Mouse (Mus musculus): ENCODE measurements at regions not wholly inside any gene's neighbourhood (a gene's known extent, or its start where the extent isn't known, plus 50 kb on each side); places are given as distances from the start of the nearest gene placed in this dataset.

- no peak for DNase-seq
Measured at GRCm38 (mm10) chr10:53852091-53852490, 101.2 kb upstream of the Fam184a start.

- no peak for DNase-seq
Measured at GRCm38 (mm10) chr10:53850568-53850967, 99.6 kb upstream of the Fam184a start.

- DNase-seq, result no peak
Measured at GRCm38 (mm10) chr10:53813244-53813620, 62.3 kb upstream of the Fam184a start.

- DNase-seq, result no peak
Measured at GRCm38 (mm10) chr10:53812597-53813243, 61.8 kb upstream of the Fam184a start.

- DNase-seq, result peak; percentile 23
Measured at GRCm38 (mm10) chr10:53811904-53812596, 61.1 kb upstream of the Fam184a start.

GRCm38 (mm10) chr10:53806697-53807096 lies 55.8 kb upstream of the Fam184a start:
- DNase-seq, result no peak

- DNase-seq, result no peak
Measured at GRCm38 (mm10) chr10:53801048-53801641, 50.2 kb upstream of the Fam184a start.
